In the genomic region with DNA sequence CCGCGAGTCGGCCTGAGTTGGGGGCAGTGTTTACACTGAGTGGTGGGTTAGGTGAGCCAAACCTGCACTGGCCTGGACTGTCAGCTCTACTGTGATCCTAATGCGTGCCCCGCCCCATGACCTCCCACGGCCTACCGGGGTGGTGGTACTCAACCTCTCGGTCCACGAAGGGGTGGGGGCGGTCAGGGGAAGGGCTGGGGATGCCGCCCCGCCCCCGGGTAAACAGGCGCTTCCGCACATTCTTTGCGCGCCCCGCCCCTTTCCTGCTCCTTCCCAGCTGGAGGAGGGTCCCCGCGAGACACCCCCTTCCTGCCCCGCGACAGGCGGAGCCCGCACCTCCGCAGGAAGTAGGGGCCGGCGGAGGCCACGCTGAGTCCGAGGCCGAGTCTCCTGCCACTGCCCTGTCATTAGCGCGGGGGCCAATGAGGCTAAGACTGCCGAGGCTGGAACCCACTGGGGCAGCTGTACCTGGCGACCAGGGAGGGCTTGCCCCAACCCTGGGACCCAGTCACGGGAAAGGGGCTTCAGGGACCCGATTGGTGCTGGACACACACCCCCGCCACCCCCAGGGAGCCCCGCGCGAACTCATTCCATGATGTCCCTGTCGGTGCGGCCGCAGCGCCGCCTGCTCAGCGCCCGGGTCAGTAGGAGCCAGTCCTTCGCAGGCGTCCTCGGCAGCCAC, we compare ENCODE assay signal across 8 mouse cellular contexts. TPM values are rescaled to one million over a fixed set of nuclear protein-coding genes. Genes with fewer than 3 reads are reported as not detected.
DNase-seq lines count a peak whose midpoint lies in the region; ATAC-seq and TF ChIP-seq lines count a peak whose summit lies in the region.

No protein-coding gene starts in this region.

- no peaks in the 10 kb centered on the region for H3K9me3 ChIP-seq in neural tube, embryonic 15.5 days (replicated peaks)

- no peaks in the 10 kb centered on the region for H3K27me3 ChIP-seq in cerebellum, adult 2 months (ENCODE audit: control insufficient read depth, insufficient read depth, low read length)
- peaks cover 18% of the 10 kb centered on the region for H3K27me3 ChIP-seq in neural tube, embryonic 15.5 days (replicated peaks)

- no peak for DNase-seq in cerebellum, adult 2 months
- DNase-seq in embryo, embryonic 11 days = peak; percentile 72
- DNase-seq in heart, adult 9 months (ENCODE audit: low spot score in 2 of 2) = peak; percentile 84 to 92
- peak; percentile 77 for DNase-seq in kidney, adult 18-20 months
- DNase-seq in lung, adult 2 months = peak; percentile 77
- DNase-seq in frontal cortex, postnatal 36 days (ENCODE audit: low spot score in 2 of 2) = no peak

- H3K9ac ChIP-seq in neural tube, embryonic 15.5 days (replicated peaks) = peak overlapping the region; percentile 52

- H3K36me3 ChIP-seq in neural tube, embryonic 15.5 days = peaks cover 41% of the 10 kb centered on the region

- WGBS in cerebellum, adult 2 months = 11% methylated on average over 50 of the region's 50 CpGs
- 9% methylated on average over 50 of the region's 50 CpGs for WGBS in lung, adult 2 months
- 3% methylated on average over 44 of the region's 50 CpGs for WGBS in neural tube, embryonic 15.5 days

- peaks cover 12% of the 10 kb centered on the region for H3K4me1 ChIP-seq in cerebellum, adult 2 months (ENCODE audit: control insufficient read depth, insufficient read depth, low read length)
- peaks cover 8% of the 10 kb centered on the region; the same call in 1 of the 2 replicates for H3K4me1 ChIP-seq in lung, adult 2 months (ENCODE audit: control insufficient read depth, insufficient read depth, low read length)
- peaks cover 21% of the 10 kb centered on the region for H3K4me1 ChIP-seq in neural tube, embryonic 15.5 days

- no peak for TF ChIP-seq CTCF in cerebellum, adult 2 months (IDR thresholded peaks at IDR 0.05; ENCODE audit: borderline replicate concordance, insufficient read depth, low read depth, low read length)
- TF ChIP-seq CTCF in lung, adult 2 months (IDR thresholded peaks at IDR 0.05; ENCODE audit: insufficient read depth, low read length) = no peak

- H3K4me2 ChIP-seq in neural tube, embryonic 15.5 days = peak overlapping the region; percentile 84

- H3K27ac ChIP-seq in cerebellum, adult 2 months (ENCODE audit: insufficient read depth, low read length) = no peak overlapping the region
- H3K27ac ChIP-seq in neural tube, embryonic 15.5 days (replicated peaks) = no peak overlapping the region

- no peak for TF ChIP-seq POLR2A in cerebellum, adult 2 months (IDR thresholded peaks at IDR 0.05; ENCODE audit: borderline replicate concordance, insufficient read depth, low read length)
- peak; percentile 67; the same call in 1 of the 2 replicates for TF ChIP-seq POLR2A in lung, adult 2 months (IDR thresholded peaks at IDR 0.05; ENCODE audit: borderline replicate concordance, extremely low read depth, low read depth, low read length)

- peak overlapping the region; percentile 46 for H3K4me3 ChIP-seq in cerebellum, adult 2 months (replicated peaks; ENCODE audit: insufficient read depth, low read depth, low read length)
- H3K4me3 ChIP-seq in lung, adult 2 months (replicated peaks; ENCODE audit: extremely low read depth, low read depth, low read length) = peak overlapping the region; percentile 71
- peak overlapping the region; percentile 40 for H3K4me3 ChIP-seq in neural tube, embryonic 15.5 days (replicated peaks)

- ATAC-seq in cerebellum, adult (ENCODE audit: insufficient number of reproducible peaks, low FRiP score, low TSS enrichment) = no peak
- ATAC-seq in neural tube, embryonic 15.5 days (ENCODE audit: low FRiP score) = peak; percentile 21

RNA-seq across cellular contexts. Expression of a gene that starts 8.9 kb away (rescaled TPM):
- polyA plus RNA-seq in cerebellum, adult 2 months (2012; rRNA removed) = 33.4 and 35.9 TPM in 2 replicates
- 71.7 and 74.9 TPM in 2 replicates for polyA plus RNA-seq in lung, adult 2 months (2012; rRNA removed)
- polyA plus RNA-seq in neural tube, embryonic 15.5 days (2015; fragmentation: Nextera tagmentation; extraction: Ambion mirVana) = 34.0 and 37.4 TPM in 2 replicates

RNA-seq across cellular contexts. Expression of a gene that starts 22.4 kb away (rescaled TPM):
- 41.6 and 45.7 TPM in 2 replicates for polyA plus RNA-seq in cerebellum, adult 2 months (2012; rRNA removed)
- 17.2 and 17.9 TPM in 2 replicates for polyA plus RNA-seq in lung, adult 2 months (2012; rRNA removed)
- 87.0 and 113 TPM in 2 replicates for polyA plus RNA-seq in neural tube, embryonic 15.5 days (2015; fragmentation: Nextera tagmentation; extraction: Ambion mirVana)

RNA-seq across cellular contexts. Expression of a gene that starts 23.2 kb away (rescaled TPM):
- polyA plus RNA-seq in cerebellum, adult 2 months (2012; rRNA removed) = 0.36 and 1.00 TPM in 2 replicates
- polyA plus RNA-seq in lung, adult 2 months (2012; rRNA removed) = 1.7 TPM in 2 replicates
- polyA plus RNA-seq in neural tube, embryonic 15.5 days (2015; fragmentation: Nextera tagmentation; extraction: Ambion mirVana) = 1.2 and 1.9 TPM in 2 replicates

RNA-seq across cellular contexts. Expression of a gene that starts 48.1 kb away (rescaled TPM):
- polyA plus RNA-seq in cerebellum, adult 2 months (2012; rRNA removed) = 333 and 336 TPM in 2 replicates
- 101 and 121 TPM in 2 replicates for polyA plus RNA-seq in lung, adult 2 months (2012; rRNA removed)
- 219 and 243 TPM in 2 replicates for polyA plus RNA-seq in neural tube, embryonic 15.5 days (2015; fragmentation: Nextera tagmentation; extraction: Ambion mirVana)

Comparison
In these comparisons a context has a peak if more than half of its experiments do, and no peak if none do; other contexts are left out.
1. DNase-seq: peak in embryo, embryonic 11 days (single experiment), heart, adult 9 months (2 of 2), kidney, adult 18-20 months (single experiment) and lung, adult 2 months (single experiment); none in cerebellum, adult 2 months (0 of 2) and frontal cortex, postnatal 36 days (0 of 2).
2. Peak in every context shown above with its lines, with median percentiles within 50 percentile points of each other: H3K4me3 ChIP-seq.